Mouse (Mus musculus) erythroblast, embryonic 14.5 days (primary cell): ENCODE measurements around the gene Mup20.

ENCODE experiments used
- GATA1 ChIP-seq: IDR thresholded peaks from 2 replicates; pipeline ENCODE4 v1.6.1; 2012; ENCODE audit warnings: low read length, inconsistent platforms, mixed read lengths
- TAL1 ChIP-seq: IDR thresholded peaks from 3 replicates; pipeline ENCODE4 v1.6.1; 2012; ENCODE audit warnings: low read length, inconsistent platforms, mixed read lengths

DNA sequence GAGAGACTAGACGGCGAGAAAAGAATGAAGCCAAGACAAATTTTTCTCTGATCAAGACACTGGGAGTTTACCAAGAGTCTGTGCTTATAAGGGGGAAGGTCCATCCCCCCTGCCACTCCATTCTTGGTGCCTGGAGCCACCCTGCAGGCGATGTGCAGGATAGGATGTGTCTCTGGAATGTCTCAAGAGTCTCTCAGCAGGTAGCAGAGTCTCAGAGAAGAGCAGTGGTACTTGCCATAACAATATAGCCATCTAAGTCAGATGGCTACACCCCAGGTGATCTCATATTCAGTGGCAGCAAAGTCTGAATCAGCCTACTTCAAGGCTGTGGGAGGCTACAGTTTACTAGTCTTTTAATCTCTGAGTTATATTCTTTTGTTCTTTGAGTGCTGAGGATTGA is 21.2 kb upstream of the Mup20 start:
- no peak for TF ChIP-seq GATA1
- no peak for TF ChIP-seq TAL1
